Mouse (Mus musculus) spleen, adult 2 months (tissue): ENCODE results near the gene Rims4. TPM values are rescaled to one million over a fixed set of nuclear protein-coding genes. Genes with fewer than 3 reads are reported as not detected.

Experiments
- DNase-seq, 2 experiments: peaks; one replicate each; pipeline versions ENCODE4 v3.0.0 to v3.0.0-alpha.2; 2012 to 2021; ENCODE audit warnings: low spot score in 2 of 2, low read depth in 1 of 2
- H3K27ac ChIP-seq: fragments of 200-500 bp; 2 replicates; pipeline ENCODE4 v1.5.1; 2012; ENCODE audit warnings: low read length, inconsistent platforms; ENCODE audit not compliant: insufficient read depth
- H3K27me3 ChIP-seq: fragments of 200-500 bp; 2 replicates; pipeline ENCODE4 v1.6.1; 2012; ENCODE audit warnings: mild to moderate bottlenecking, moderate library complexity, low read length, inconsistent platforms; ENCODE audit not compliant: control insufficient read depth, insufficient read depth
- H3K36me3 ChIP-seq: fragments of 200-500 bp; 2 replicates; pipeline ENCODE4 v1.6.1; 2012; ENCODE audit warnings: mild to moderate bottlenecking, low read length, inconsistent platforms; ENCODE audit not compliant: control insufficient read depth, insufficient read depth
- H3K4me1 ChIP-seq: fragments of 200-500 bp; 2 replicates; pipeline ENCODE4 v1.6.1; 2011; ENCODE audit warnings: inconsistent platforms; ENCODE audit not compliant: control insufficient read depth, insufficient read depth, insufficient read length
- H3K4me3 ChIP-seq: fragments of 200-500 bp; 2 replicates; pipeline ENCODE4 v1.5.1; 2011; ENCODE audit warnings: mild to moderate bottlenecking, inconsistent platforms; ENCODE audit not compliant: insufficient read depth, insufficient read length; ENCODE audit errors: extremely low read depth
- CTCF ChIP-seq: fragments of 200-500 bp; IDR thresholded peaks from 2 replicates; pipeline ENCODE4 v1.5.1; 2011; ENCODE audit warnings: mild to moderate bottlenecking, inconsistent platforms; ENCODE audit not compliant: insufficient read depth, insufficient read length, insufficient replicate concordance; ENCODE audit errors: extremely low read depth
- POLR2A ChIP-seq: fragments of 200-500 bp; IDR thresholded peaks from 2 replicates; pipeline ENCODE4 v1.6.1; 2011; ENCODE audit warnings: low read depth, low read length, inconsistent platforms
- WGBS: fragments of 180-500 bp; shearing (Covaris S2); methylation state at CpG from one replicate; pipeline ENCODE4 v1.1.7; 2018; 5-methylcytosine and 5-hydroxymethylcytosine counted together
- polyA plus RNA-seq: library from polyadenylated mRNA; depleted of rRNA; stranded (reverse); fragments of >200 nt; gene quantifications from 2 replicates; pipeline ENCODE4 v1.2.3, GENCODE M21; 2012

Rims4 gene
- polyA plus RNA-seq, 1 experiment, result 0.09 TPM

DNA sequence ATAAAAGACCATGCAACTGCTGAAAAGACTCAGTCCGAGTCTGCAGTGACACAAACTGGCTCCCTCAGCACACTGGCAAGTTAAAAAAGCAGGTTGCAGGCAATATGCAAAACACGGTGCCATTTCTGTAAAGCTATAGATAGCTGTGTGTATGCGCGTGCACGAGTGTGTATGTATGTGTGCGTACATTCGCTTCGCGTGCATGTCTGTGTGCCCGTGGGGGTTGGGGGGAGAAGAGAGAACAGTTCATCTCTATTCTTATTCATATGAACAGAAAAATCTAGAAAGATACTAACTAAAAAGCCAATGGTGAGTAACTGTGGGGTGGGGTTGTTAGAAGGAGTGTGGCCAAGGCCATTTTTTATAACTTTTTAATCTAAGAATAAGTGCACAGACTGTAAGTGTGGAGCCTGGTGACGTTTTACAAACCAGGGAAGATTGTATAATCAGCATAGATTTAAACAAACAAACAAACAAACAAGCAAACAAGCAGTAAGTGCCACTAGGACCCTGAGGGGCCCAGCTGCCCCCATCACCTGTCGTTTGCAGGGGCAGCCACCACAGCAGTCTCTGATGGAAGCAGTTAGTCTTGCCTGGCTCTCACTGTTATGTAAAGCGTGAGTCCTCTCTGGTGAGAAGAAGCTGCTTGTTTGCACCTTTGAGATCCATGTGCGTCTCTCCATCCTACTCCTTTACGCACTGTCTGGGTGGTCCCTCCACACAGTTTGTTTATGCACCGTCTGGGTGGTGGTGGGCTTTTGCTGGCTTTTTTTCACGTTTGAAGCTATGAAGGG, 35.4 kb downstream of the Rims4 start:
- H3K36me3 ChIP-seq, result no peaks in the 10 kb centered on the region
- H3K27ac ChIP-seq, result no peak overlapping the region
- no peak overlapping the region for H3K4me3 ChIP-seq
- no peaks in the 10 kb centered on the region for H3K27me3 ChIP-seq
- WGBS, result 70% methylated on average over 17 of the region's 17 CpGs
- TF ChIP-seq POLR2A, result no peak
- no peak for TF ChIP-seq CTCF
- H3K4me1 ChIP-seq, result no peaks in the 10 kb centered on the region
- DNase-seq, result no peak

- no peak for DNase-seq
- TF ChIP-seq CTCF (no peak), POLR2A (no peak)
- H3K4me1 ChIP-seq, result no peaks in the 10 kb centered on the region
- WGBS, result 79% methylated on average over 6 of the region's 6 CpGs
- H3K36me3 ChIP-seq, result no peaks in the 10 kb centered on the region
- H3K27me3 ChIP-seq, result no peaks in the 10 kb centered on the region
- no peak overlapping the region for H3K27ac ChIP-seq
- no peak overlapping the region for H3K4me3 ChIP-seq
Observed at GRCm38 (mm10) chr2:163880891-163881290, 37.6 kb downstream of the Rims4 start.

GRCm38 (mm10) chr2:163876830-163877498, 41.5 kb downstream of the Rims4 start:
- TF ChIP-seq POLR2A (no peak), CTCF (no peak)
- Histone ChIP-seq H3K27me3 (no peaks in the 10 kb centered on the region), H3K4me1 (no peaks in the 10 kb centered on the region), H3K27ac (no peak overlapping the region), H3K36me3 (no peaks in the 10 kb centered on the region), H3K4me3 (no peak overlapping the region)
- WGBS, result 63% methylated on average over 14 of the region's 14 CpGs
- no peak for DNase-seq

- Histone ChIP-seq H3K4me3 (no peak overlapping the region), H3K36me3 (no peaks in the 10 kb centered on the region), H3K27ac (no peak overlapping the region), H3K4me1 (no peaks in the 10 kb centered on the region), H3K27me3 (no peaks in the 10 kb centered on the region)
- no peak for DNase-seq
- TF ChIP-seq CTCF, result no peak
- 61% methylated on average over 7 of the region's 7 CpGs for WGBS
Observed at GRCm38 (mm10) chr2:163875484-163875883, 43.0 kb downstream of the Rims4 start.

- TF ChIP-seq CTCF, result no peak
- no peak for TF ChIP-seq POLR2A
- 76% methylated on average over 5 of the region's 5 CpGs for WGBS
- H3K27ac ChIP-seq, result no peak overlapping the region
- no peaks in the 10 kb centered on the region for H3K36me3 ChIP-seq
- H3K4me1 ChIP-seq, result no peaks in the 10 kb centered on the region
- DNase-seq, result no peak
- H3K27me3 ChIP-seq, result no peaks in the 10 kb centered on the region
- no peak overlapping the region for H3K4me3 ChIP-seq
Observed at GRCm38 (mm10) chr2:163874877-163875276, 43.6 kb downstream of the Rims4 start.

DNA sequence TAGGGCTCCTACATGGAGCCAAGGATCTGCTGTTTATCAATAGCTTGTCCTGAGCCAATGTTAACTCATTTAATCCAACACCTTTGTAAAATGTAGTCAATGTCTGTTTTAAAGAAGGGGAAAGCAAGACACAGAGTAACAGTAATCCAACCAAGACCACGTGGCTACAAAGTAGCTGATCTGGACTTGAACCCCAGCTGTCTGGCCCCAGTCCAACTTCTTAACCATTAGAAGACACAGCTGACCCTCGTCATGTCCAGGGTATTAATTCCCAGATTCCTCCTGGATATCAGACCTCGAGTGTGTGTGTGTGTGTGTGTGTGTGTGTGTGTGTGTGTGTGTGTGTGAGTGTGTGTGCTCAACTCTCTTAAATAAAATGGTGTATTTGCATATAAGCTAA, 46.6 kb downstream of the Rims4 start:
- H3K36me3 ChIP-seq, result no peaks in the 10 kb centered on the region
- no peaks in the 10 kb centered on the region for H3K27me3 ChIP-seq
- no peak for DNase-seq
- no peak overlapping the region for H3K4me3 ChIP-seq
- H3K4me1 ChIP-seq, result no peaks in the 10 kb centered on the region
- TF ChIP-seq CTCF (no peak), POLR2A (no peak)
- 66% methylated on average over 3 of the region's 3 CpGs for WGBS
- no peak overlapping the region for H3K27ac ChIP-seq

GRCm38 (mm10) chr2:163871266-163871665, 47.2 kb downstream of the Rims4 start:
- H3K4me3 ChIP-seq, result no peak overlapping the region
- H3K27me3 ChIP-seq, result no peaks in the 10 kb centered on the region
- 90% methylated on average over 4 of the region's 4 CpGs for WGBS
- no peak for DNase-seq
- H3K4me1 ChIP-seq, result no peaks in the 10 kb centered on the region
- H3K27ac ChIP-seq, result no peak overlapping the region
- H3K36me3 ChIP-seq, result no peaks in the 10 kb centered on the region
- TF ChIP-seq CTCF (no peak), POLR2A (no peak)
